Mouse (Mus musculus) lung, postnatal 4 days (tissue): ENCODE results near the gene Nlrx1.

Source experiments
- DNase-seq, 2 experiments: peaks; one replicate each; pipeline ENCODE4 v3.0.0; 2021

Gene Nlrx1

DNA sequence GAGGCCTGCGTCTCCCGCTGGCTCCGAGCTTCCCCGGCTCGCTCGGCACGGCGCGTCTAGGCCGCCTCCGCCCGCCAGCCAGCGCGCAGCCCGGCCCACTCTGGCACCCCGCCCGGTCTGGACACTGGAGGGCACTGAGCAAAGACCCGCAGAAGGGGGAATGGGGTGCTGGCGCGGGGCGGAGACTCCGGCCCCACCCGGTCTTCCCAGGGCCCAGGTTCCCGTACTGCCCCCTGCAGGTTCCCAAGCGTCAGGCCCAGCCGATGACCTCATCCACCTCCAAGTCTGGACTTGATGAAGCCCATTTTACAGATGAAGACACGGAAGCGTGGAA is 405 bp downstream of the Nlrx1 start:
- DNase-seq: peak; percentile 95 to 96

DNA sequence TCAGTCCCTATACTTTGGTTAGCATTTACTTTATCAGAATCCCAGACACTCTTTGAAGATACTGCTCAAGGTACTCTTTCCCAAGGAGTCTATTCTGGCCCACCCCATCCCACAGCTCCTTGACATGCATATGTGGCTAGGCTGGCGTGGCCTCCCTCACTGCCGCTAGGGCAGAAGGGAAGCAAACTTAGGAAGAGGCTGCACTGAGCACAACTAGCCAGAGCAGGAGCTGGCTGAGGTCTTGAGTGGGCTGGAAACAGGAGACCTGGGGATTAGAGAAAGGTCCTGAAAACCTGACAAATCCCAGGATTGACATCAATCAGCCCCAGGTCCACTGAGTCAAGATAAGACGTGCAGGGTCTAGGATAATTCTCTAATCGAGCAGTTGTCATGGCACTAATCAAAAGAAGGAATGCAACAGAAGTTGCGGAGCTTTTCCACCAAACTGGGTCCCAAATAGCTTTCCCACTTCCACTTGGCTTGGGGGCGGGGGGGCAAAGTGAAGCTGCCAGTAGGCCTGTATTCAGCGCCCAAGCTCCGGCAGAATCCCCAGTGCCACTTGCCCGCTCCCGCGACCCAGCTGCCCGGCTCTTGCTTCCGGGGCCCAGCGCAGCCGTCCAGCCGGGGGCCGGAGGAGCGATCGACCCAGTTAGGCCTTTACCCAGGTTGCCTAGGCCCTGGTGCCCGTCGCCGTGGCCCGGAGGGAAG is 926 bp downstream of the Nlrx1 start:
- DNase-seq: peak; percentile 51 to 61

DNA sequence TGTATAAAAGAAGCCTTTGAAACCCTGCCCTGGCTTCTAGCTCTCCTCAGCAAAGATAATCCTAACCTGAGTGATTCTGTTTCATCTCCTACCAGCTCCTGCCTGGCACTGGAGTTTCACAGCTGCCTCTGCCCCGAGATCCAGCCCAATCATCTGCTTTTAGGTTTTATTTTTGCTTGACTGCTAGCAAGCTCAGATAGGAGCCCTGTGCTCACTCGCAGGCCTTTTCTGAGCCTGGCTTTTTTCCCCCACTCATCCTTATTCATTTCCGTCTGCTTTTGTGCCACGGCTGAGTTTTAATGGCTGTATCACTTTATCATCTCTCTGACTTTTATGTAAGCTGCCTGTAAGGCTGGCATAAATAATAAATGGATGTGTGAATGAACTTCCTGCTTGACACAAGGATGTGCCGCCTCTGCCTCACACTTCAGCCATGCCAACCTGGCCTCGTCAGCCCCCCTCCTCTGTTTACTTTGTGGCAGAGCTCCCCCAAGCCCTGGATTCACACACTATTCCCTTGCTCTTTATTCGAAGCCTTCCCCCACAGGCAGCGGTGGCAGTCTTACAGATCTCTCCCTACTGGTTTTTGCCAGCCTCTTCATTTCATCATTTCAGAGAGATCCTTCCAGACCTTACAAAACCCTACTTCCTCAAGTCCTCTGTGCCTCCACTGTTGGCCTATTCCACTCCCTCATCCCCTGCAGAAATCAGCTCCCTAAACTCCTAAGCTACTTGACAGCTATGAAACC is 1.7 kb downstream of the Nlrx1 start:
- DNase-seq: no peak

DNA sequence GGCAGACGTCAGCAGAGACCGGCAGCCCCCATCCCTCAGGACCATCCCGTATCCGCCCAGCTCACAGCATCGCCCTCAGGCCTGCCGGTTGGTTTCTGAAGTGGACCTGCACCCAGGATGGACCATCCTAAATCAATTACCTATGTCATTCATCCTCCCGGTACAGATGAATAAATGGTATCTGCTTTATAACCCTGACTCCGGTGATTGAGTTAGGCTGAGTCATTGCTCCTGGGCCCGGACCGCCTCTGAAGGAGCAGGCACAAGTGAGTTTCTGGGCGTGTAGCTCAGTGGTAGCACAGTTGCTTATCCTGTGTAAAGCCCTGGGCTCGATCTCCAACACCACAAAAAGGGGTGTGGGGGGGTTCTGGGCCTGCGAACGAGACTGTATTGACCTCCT is 7.0 kb downstream of the Nlrx1 start:
- no peak for DNase-seq

DNA sequence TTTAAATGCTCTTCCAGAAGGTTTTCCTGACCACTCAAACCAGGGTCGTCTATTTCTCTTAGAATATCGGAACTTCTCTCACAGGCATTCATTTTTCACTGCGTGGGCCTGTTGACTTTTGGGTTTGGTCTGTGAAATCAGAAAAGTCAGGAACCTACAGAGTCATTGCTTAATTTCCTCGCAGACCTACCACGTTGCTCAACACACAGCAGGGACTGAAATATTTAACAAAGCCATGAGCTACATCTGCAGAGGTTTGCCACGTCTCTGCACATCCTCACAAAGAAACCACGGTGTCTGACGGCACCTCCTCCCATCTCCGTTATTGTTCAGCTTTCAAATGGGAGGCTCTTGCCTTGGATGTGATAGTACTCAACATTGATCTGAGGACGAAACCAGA is 9.4 kb downstream of the Nlrx1 start:
- DNase-seq: no peak

DNA sequence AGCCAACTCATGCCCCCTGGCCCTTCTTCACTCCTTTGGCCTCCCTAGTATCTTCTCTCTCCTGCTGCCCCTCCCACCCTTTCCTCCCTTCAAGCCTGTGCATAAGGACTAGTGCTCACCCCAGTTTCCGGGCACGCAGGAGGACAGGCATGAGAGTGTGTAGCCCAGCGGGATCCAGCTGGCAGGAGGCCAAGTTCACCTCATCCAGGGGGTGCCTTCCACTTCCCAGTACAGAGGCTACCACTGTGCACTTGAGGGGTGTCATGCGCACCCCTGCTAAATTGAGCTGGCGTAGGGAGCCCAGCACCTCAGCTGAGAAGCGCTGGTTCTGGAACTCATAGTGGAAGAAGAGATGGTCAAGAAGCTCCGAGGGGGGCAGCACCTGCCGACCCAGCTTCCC is 12.2 kb downstream of the Nlrx1 start:
- DNase-seq: no peak

DNA sequence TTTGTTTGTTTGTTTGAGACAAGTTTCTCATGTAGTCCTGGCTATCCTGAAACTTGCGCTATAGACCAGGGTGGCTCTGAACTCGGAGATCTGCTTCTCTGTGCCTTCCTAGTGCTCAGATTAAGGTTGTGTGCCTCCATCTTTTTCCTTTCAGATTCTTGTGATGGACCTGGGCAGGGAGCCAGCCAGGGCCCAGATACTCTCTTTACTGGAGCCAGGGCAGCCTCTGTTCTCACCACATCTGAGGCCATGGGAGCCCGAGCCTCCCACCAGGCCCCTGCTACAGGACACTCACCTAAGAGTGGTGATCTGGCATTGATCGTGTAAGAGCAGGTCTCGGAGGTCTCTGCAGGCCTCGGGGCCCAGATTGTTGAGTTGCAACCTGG is 13.3 kb downstream of the Nlrx1 start:
- no peak for DNase-seq

DNA sequence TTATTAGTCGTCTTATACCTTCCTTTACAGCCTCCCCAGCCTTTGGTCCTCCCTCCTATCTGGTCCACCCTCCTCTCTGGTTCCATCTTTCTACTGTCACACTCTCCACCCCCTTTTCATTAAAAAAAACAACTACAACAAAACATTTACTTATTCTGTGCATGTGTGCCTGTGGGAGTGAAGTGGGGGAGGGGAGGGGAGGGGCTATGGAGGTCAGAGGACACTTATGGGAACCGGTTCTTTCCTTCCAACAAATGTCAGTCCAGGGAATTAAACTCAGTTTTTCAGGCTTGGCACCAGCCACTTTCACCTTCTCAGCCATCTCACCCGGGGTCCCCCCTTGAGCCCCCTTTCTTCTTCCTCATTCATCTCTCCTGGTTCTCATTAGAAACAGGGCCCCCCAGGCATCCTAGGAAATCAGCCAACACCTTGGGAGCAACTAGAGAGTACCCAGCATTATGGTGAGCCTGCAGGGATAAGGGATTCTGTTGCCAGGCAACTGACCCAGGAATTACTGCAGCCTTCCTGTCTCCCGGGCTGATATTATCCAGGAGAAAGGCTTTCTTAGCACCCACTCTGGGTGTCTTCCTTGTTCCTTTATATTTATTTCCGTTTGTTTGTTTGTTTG is 13.8 kb downstream of the Nlrx1 start:
- no peak for DNase-seq

DNA sequence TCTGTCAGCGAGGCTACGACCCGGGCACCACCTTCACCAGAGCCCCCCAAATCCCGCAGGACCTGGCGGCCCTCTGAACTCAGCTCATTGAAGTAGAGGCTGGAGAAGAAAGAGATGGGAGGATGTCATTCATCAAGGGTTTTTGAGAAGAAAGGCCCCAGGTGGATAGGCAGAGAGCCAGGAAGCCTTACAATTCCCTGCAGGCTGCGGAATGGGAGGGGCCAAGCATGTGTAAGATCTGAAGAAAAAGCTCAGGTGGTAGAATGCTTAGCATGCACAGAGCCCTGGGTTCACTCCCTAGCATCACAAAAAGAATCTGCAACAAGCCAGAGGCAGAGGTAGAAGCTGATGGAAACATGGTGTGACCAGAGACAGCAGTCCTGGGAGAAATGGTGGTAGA is 15.0 kb downstream of the Nlrx1 start:
- DNase-seq: no peak

DNA sequence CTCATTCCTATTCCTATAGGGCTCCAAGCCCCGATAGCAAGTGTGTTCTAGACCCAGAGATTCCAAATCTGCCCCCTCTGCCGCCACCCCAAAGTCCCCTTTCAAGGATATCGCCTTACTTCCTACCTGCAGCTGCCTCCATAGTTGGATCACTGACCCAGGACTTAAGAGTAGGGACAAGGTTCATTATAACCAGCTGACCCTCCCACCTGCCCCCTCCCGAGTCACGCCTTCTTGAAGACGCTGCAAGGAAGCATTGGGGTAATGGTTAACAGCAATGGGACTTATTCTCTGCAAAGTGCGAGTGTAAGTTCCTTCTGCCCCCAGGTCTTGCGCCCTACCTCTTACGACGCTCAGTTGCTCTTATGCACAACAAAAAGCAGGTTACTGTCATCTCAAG is 17.1 kb downstream of the Nlrx1 start, which contains the start of gene Pdzd3:
Gene Pdzd3 (minus strand): TSS at position 158 of the 400 bp plus-strand sequence.
- no peak for DNase-seq

DNA sequence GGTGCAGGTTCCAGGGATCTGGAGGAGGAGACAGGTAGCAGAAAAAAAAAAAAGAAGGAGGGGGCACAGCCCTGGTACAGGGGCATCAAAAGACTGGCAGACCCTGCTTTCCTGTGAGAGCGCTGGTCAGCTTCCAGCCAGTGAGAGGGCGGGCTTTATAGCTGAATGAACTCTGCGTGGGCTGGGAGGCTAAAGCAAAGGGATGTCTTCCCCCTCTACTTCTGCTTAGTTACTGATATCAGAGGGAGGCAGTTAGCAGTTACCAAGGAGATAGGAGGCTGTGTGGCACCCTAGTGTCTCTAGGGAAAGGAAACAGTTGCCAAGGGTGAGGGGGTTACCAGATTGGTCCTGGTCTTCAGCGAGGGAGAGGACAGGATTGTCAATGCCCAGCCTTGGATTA is 18.0 kb downstream of the Nlrx1 start:
- no peak for DNase-seq

DNA sequence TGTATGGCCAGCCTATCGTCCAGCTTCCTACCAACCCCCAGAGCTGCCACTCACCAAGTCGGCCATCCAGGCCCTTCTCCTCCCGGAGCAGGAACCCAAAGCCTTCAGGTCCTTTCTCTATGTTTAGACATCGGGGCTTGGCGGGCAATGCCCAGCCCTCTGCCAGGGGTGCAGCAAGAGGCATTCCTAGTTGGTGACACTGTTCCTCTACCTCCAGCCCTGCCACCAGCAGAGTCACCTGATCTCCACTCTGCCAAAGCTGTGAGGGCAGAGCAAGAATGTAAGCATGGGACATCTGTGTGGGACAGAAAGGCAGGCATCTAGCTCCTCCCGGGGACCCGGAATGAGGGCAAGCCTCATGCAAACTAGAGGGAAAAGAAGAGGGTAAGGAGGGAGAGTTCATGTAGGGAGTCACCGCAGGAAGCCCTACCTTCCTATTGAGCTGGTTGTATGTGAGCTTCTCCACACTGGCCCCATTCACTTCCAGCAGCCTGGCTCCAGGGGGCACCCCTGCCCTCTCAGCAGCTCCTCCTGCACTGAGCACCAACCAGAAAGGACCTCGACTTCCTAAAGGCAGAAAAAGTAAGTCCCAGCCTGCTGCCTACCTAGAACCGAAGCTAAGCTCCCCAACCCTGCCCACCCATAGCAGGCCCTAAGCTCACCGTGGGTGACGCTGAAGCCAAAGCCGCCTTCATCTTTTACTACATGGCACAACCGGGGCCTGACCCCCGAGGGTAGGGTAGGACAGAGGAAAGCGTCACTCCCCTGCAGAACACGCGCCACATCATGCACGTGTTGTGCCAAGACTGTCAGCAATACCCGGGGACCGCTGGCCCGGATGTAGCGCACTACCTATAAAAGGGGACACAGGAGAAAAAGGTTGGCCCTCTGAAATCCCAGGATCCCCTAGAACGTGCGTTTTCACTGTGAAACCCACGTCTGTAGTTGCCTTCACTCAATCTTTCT is 18.9 kb downstream of the Nlrx1 start:
- peak; percentile 78 to 83 for DNase-seq

DNA sequence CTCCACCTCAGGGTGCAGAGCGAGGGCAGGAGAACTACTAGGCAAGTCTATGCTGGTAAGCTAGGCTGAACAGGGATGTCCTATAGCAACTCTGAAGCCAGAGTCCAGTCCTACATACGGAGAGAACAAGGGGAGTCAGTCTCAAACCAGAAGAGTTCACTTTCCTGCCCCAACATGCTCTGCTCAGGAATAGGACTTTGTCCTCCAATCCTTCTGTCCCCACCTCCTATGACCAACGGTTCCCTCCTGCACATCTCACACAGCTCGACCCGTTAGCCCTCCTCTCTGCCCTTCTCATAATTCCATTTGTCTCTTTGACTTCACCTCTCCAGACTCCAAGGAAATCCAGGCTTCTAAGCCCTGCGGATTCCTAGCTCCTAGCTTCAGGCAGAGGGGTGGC is 20.5 kb downstream of the Nlrx1 start:
- no peak for DNase-seq

DNA sequence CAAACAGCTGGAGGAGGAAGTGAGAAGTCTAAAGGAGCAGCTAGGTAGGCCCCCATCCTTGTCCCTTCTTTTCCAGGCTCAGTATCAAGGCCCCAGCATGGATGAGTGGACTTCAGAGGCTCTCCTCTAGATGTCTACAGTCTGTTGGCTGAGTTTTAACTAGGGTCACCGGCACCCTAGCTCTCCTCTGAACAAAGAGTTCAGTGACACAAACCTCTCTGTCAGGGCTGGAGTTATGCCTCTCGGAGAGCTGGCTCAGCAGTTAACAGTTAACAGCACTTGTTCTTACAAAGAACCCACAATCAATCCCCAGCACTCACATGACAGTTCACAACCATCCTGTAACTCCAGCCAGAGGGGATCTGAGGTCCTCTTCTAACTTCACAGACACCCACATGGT is 24.8 kb downstream of the Nlrx1 start:
- DNase-seq: no peak

DNA sequence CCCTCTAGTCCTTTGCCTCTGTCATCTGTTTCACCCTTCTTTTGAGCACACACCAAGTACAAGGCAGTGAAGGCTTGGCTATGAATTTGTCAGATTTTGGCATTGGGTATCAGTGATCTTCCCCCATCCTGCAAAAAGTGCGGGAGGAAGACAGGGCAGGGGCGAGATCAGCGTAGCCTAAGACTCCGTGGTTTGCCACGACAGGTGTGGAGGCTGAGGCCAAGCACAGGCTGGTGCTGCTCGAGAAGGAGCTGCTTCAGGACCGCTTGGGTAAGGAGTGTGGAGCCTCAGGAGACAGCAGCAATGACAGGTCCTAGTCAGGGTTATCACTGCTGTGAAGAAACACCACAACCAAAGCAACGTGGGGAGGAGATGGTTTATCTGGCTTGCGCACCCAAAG is 27.0 kb downstream of the Nlrx1 start:
- no peak for DNase-seq

DNA sequence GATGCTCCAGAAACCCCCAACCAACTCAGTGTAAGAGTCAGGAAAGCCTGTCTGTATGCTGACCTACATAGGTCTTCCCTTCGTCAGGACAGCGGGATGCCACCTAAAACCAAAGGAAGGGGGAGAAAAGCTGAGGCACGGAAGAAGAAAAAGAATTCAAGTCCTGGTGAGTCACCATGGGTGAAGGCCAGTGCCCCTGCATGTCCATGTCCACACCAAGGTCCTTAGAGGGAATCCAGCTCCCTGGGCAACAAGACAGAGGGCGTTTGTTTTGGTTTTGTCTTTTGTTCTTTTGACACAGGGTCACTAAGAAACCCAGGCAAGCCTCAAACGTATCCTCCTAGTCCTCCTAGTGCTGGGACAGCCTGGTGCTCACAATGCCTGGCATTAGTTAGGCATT is 27.5 kb downstream of the Nlrx1 start:
- DNase-seq: no peak

DNA sequence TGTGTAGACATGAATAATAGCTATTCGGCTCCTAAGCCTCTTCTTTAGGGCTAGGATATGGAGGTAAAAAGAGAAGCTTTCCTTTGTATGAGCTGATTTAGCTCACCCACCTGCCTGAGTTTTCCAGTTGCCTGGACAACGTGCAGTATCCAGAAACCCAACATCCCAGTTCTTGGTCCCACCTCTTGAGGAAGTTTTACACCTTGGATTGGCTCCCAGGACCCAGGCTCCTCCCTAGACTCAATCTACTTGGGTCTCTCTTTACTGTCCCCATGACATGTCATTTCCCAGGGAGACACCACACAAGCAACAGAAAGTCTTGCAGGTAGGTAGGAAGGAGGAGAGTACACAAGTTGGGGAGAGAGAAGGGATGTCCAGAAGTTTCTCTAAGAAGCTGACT is 28.0 kb downstream of the Nlrx1 start, which contains the start of gene Ccdc153:
Gene Ccdc153 (plus strand): TSS at position 278 of the 400 bp plus-strand sequence.
- DNase-seq: no peak

DNA sequence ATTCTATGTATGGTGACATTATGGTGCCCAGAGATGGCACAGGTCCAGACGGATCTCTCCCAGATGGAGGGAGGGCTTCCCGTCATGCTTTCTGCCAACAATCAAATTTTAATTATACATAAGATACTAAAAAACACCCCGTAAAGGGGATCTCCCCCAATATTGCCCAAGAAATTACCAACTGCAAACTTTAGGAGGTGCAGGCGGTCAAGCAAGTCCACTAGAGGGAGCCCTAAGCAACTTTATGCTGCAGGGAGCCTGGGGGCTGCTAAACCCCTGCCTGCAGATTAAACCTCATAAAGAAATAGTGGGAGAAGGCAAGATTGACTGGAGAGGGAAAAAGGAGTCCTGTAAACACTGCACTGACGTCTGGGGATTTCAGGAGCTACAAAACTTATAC is 29.0 kb downstream of the Nlrx1 start:
- peak in 1 of 2 experiments; percentile 65 for DNase-seq

DNA sequence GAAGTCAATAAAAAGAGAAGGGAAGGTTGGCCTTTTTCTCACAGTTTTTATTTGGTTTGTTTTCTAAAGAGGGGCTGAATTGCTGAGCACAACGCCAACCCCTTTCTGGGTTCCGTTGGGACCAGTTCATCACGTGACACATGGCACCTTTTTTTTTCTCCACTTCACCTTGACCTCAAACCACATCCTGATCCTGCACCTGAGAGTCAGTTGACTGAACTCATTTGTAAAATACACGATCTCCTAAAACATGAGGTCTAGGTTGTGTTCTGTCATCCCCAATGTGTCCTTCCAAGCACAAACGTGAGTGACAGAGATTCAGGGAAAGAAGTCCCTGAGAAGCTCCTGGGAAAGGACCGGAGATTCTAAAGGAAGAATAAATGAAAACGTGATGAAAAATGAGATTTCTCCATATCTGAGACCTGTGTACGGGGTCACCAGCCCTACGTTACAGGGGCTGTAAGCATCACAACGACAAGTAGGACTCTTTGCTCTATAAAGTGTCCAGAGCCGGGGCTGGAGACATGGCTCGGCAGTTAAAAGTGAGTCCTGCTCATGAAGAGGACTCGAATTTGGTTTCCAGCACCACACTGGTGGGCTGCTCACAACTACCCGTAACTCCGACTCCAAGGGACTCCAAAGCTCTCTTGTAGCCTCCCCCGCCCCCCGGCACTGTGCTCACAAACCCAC is 29.8 kb downstream of the Nlrx1 start:
- DNase-seq: no peak

DNA sequence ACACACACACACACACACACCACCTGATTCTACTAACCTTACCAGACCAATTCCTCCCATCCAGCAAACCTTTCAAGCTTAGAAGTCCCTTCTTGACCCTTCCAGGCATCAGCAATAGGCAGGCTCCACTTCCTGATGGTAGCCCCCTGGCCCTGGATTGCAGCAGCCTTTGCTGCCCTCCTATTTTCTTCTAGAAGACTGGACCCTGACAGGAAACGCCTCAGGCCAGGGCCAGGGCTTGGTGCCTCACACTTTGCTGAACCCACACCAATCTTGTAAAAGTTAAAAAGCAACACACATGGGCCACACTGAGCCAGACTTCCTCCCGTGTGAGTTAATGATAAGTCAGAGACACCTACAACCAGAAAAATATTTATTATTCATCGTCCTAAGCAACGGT is 31.3 kb downstream of the Nlrx1 start:
- no peak for DNase-seq

DNA sequence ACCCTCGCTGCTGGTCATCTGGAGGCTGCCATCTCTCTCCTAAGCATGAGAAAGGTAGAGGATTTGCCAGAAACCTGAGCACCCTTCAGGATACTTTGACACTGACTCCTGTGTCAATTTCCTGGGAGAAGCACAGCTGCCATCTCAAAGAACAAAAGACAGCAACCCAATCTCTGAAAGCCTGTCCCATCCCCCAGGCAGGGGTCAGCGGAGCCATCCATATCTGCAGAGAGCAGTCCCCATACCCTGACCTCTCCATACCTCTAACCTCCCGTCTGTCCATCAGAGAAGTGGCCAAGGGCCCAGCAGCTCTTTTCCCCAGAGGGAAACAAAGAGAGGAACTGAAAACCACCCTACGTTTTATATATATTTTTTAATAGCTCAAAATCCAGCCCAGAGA is 31.8 kb downstream of the Nlrx1 start:
- no peak for DNase-seq
